Mouse (Mus musculus) embryonic facial prominence, embryonic 11.5 days (tissue): Measurements from ENCODE around the gene Btbd1. TPM values are rescaled to one million over a fixed set of nuclear protein-coding genes. Genes with fewer than 3 reads are reported as not detected.

ENCODE experiments used
- ATAC-seq: fragments of 200-750 bp; cut with Nextera tagmentation; replicated peaks from 2 replicates; pipeline ENCODE4 v1.8.0; 2017; ENCODE audit warnings: low read depth; ENCODE audit not compliant: insufficient number of reproducible peaks, low FRiP score, low TSS enrichment
- DNase-seq: peaks from one replicate; pipeline ENCODE4 v3.0.0-alpha.2; 2015; ENCODE audit warnings: low spot score
- H3K27ac ChIP-seq: fragments of 300-500 bp; sonication (generic); replicated peaks from 2 replicates; pipeline ENCODE4 v1.5.1; 2014; ENCODE audit warnings: mild to moderate bottlenecking, low read depth, low read length, control low read depth
- H3K27me3 ChIP-seq: fragments of 300-500 bp; sonication (generic); 2 replicates; pipeline ENCODE4 v1.6.1; 2014; ENCODE audit warnings: mild to moderate bottlenecking, low read length, moderate library complexity, mixed read lengths; ENCODE audit not compliant: control insufficient read depth, insufficient read depth
- H3K36me3 ChIP-seq: fragments of 300-500 bp; sonication (generic); replicated peaks from 2 replicates; pipeline ENCODE4 v1.6.1; 2014; ENCODE audit warnings: low read depth, mild to moderate bottlenecking, low read length, moderate library complexity, mixed read lengths; ENCODE audit not compliant: control insufficient read depth, insufficient read depth
- H3K4me1 ChIP-seq: fragments of 300-500 bp; sonication (generic); 2 replicates; pipeline ENCODE4 v1.6.1; 2014; ENCODE audit warnings: low read length, mixed read lengths; ENCODE audit not compliant: control insufficient read depth, insufficient read depth
- H3K4me2 ChIP-seq: fragments of 300-500 bp; sonication (generic); 2 replicates; pipeline ENCODE4 v1.6.1; 2014; ENCODE audit warnings: low read depth, mild to moderate bottlenecking, control low read depth, low read length, moderate library complexity
- H3K4me3 ChIP-seq: fragments of 300-500 bp; sonication (generic); 2 replicates; pipeline ENCODE4 v1.5.1; 2014; ENCODE audit warnings: low read depth, low read length, control low read depth
- H3K9ac ChIP-seq: fragments of 300-500 bp; sonication (generic); replicated peaks from 2 replicates; pipeline ENCODE4 v1.6.1; 2014; ENCODE audit warnings: mild to moderate bottlenecking, control low read depth, low read length
- H3K9me3 ChIP-seq: fragments of 300-500 bp; sonication (generic); replicated peaks from 2 replicates; pipeline ENCODE4 v1.6.1; 2016; ENCODE audit warnings: mild to moderate bottlenecking, low read length, inconsistent platforms, mixed read lengths; ENCODE audit not compliant: control insufficient read depth
- WGBS: fragments of 180-500 bp; shearing (Covaris S2); extraction: QIAGEN DNeasy Blood & Tissue Kit; methylation state at CpG from one replicate; pipeline ENCODE4 v1.1.7; 2014; 5-methylcytosine and 5-hydroxymethylcytosine counted together
- polyA plus RNA-seq: library from polyadenylated mRNA; unstranded; fragments of >200 nt; fragmentation: Nextera tagmentation; extraction: Ambion mirVana; gene quantifications from 2 replicates; pipeline ENCODE4 v1.2.1, GENCODE M21; 2014

The Btbd1 gene
- polyA plus RNA-seq, 1 experiment from 2014 or later, result 92.4 TPM

GRCm38 (mm10) chr7:81847777-81848176, 18.5 kb upstream of the Btbd1 start:
- ATAC-seq (no peak), DNase-seq (no peak)
- Histone ChIP-seq H3K9ac (no peak overlapping the region), H3K9me3 (no peaks in the 10 kb centered on the region), H3K4me1 (no peaks in the 10 kb centered on the region), H3K36me3 (no peaks in the 10 kb centered on the region), H3K4me2 (no peak overlapping the region), H3K27ac (no peak overlapping the region), H3K27me3 (no peaks in the 10 kb centered on the region), H3K4me3 (no peak overlapping the region)
- WGBS, result 30% methylated on average over 4 of the region's 4 CpGs

- H3K9me3 ChIP-seq, result no peaks in the 10 kb centered on the region
- H3K36me3 ChIP-seq, result no peaks in the 10 kb centered on the region
- no peak overlapping the region for H3K27ac ChIP-seq
- H3K4me3 ChIP-seq, result no peak overlapping the region
- no peak overlapping the region for H3K4me2 ChIP-seq
- H3K4me1 ChIP-seq, result no peaks in the 10 kb centered on the region
- ATAC-seq, result no peak
- peak; percentile 46 for DNase-seq
- no peak overlapping the region for H3K9ac ChIP-seq
- H3K27me3 ChIP-seq, result no peaks in the 10 kb centered on the region
- WGBS, result 28% methylated on average over 8 of the region's 8 CpGs
Measured at GRCm38 (mm10) chr7:81847010-81847409, 17.8 kb upstream of the Btbd1 start.

- H3K36me3 ChIP-seq, result no peaks in the 10 kb centered on the region
- H3K9me3 ChIP-seq, result no peaks in the 10 kb centered on the region
- no peak overlapping the region for H3K27ac ChIP-seq
- no peaks in the 10 kb centered on the region for H3K27me3 ChIP-seq
- H3K4me1 ChIP-seq, result no peaks in the 10 kb centered on the region
- no peak overlapping the region for H3K4me2 ChIP-seq
- no peak overlapping the region for H3K9ac ChIP-seq
- no peak for DNase-seq
- WGBS, result 86% methylated on average over 8 of the region's 8 CpGs
- ATAC-seq, result no peak
- H3K4me3 ChIP-seq, result no peak overlapping the region
Measured at GRCm38 (mm10) chr7:81846008-81846407, 16.8 kb upstream of the Btbd1 start.

DNA sequence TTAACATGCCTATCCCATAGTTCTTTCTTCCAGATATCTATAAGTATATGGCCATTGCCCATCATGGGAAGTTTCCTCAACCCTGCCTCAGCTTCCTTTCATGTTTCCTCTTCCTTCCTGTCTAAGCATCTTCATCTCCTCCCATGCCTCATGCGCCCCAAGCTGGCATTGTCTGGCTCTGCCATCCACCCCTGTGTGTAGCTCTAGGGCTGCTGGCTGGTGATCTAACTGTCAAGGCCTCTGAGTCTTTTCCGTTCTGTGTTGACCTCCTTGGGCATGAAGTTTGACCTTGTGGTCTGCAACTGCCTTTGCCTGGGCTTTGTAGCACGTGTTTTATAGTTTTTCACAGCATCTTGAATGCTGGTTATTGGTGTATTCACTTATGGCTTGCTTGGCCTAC, 16.1 kb upstream of the Btbd1 start:
- DNase-seq (no peak), ATAC-seq (no peak)
- H3K36me3 ChIP-seq, result no peaks in the 10 kb centered on the region
- no peaks in the 10 kb centered on the region for H3K4me1 ChIP-seq
- no peak overlapping the region for H3K9ac ChIP-seq
- no peaks in the 10 kb centered on the region for H3K9me3 ChIP-seq
- 81% methylated on average over 3 of the region's 3 CpGs for WGBS
- no peak overlapping the region for H3K4me2 ChIP-seq
- no peak overlapping the region for H3K4me3 ChIP-seq
- no peak overlapping the region for H3K27ac ChIP-seq
- no peaks in the 10 kb centered on the region for H3K27me3 ChIP-seq

GRCm38 (mm10) chr7:81844801-81845200, 15.6 kb upstream of the Btbd1 start:
- DNase-seq (no peak), ATAC-seq (no peak)
- no peak overlapping the region for H3K27ac ChIP-seq
- WGBS, result 61% methylated on average over 11 of the region's 11 CpGs
- no peak overlapping the region for H3K4me3 ChIP-seq
- H3K27me3 ChIP-seq, result no peaks in the 10 kb centered on the region
- no peaks in the 10 kb centered on the region for H3K4me1 ChIP-seq
- H3K36me3 ChIP-seq, result no peaks in the 10 kb centered on the region
- no peak overlapping the region for H3K9ac ChIP-seq
- H3K4me2 ChIP-seq, result no peak overlapping the region
- no peaks in the 10 kb centered on the region for H3K9me3 ChIP-seq

GRCm38 (mm10) chr7:81843903-81844302, 14.7 kb upstream of the Btbd1 start:
- no peak overlapping the region for H3K4me3 ChIP-seq
- no peaks in the 10 kb centered on the region for H3K4me1 ChIP-seq
- H3K27ac ChIP-seq, result no peak overlapping the region
- H3K4me2 ChIP-seq, result no peak overlapping the region
- no peaks in the 10 kb centered on the region for H3K27me3 ChIP-seq
- DNase-seq (no peak), ATAC-seq (no peak)
- no peaks in the 10 kb centered on the region for H3K36me3 ChIP-seq
- no peak overlapping the region for H3K9ac ChIP-seq
- no peaks in the 10 kb centered on the region for H3K9me3 ChIP-seq
- 67% methylated on average over 8 of the region's 8 CpGs for WGBS

GRCm38 (mm10) chr7:81842998-81843397, 13.8 kb upstream of the Btbd1 start:
- Histone ChIP-seq H3K4me2 (no peak overlapping the region), H3K9ac (no peak overlapping the region), H3K27me3 (no peaks in the 10 kb centered on the region), H3K4me1 (no peaks in the 10 kb centered on the region), H3K36me3 (no peaks in the 10 kb centered on the region), H3K9me3 (no peaks in the 10 kb centered on the region), H3K27ac (no peak overlapping the region), H3K4me3 (no peak overlapping the region)
- 60% methylated on average over 1 of the region's 1 CpGs for WGBS
- ATAC-seq (no peak), DNase-seq (no peak)

DNA sequence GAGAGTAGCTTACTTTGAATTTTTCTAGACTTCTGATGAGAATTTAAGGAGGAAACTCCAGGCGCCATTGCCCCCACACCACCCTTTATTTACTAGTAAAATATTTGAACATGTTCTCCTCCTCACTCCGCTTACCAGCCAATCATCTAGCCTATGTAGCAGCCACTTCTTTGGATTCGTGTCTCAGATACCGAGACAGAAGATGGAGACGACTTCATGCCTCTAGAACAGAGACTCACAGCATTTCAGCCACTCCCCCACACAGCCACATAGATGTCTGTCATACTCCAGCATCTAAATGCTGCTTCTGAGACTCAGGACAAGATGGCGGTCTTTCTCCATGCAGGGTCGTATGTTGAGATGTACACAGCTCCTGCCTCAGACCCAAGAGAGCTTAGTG, 12.9 kb upstream of the Btbd1 start:
- Histone ChIP-seq H3K4me3 (no peak overlapping the region), H3K27me3 (no peaks in the 10 kb centered on the region), H3K9ac (no peak overlapping the region), H3K36me3 (no peaks in the 10 kb centered on the region), H3K4me1 (no peaks in the 10 kb centered on the region), H3K9me3 (no peaks in the 10 kb centered on the region), H3K4me2 (no peak overlapping the region), H3K27ac (no peak overlapping the region)
- WGBS, result 93% methylated on average over 7 of the region's 7 CpGs
- DNase-seq (no peak), ATAC-seq (no peak)
